Mouse (Mus musculus): Measurements from ENCODE around the gene Tecpr2.
"Not testable (repeated sequence)": the region's sequence is repeated elsewhere in the genome, so short reads cannot be mapped to it uniquely, and the experiment has no call there.

The Tecpr2 gene

DNA sequence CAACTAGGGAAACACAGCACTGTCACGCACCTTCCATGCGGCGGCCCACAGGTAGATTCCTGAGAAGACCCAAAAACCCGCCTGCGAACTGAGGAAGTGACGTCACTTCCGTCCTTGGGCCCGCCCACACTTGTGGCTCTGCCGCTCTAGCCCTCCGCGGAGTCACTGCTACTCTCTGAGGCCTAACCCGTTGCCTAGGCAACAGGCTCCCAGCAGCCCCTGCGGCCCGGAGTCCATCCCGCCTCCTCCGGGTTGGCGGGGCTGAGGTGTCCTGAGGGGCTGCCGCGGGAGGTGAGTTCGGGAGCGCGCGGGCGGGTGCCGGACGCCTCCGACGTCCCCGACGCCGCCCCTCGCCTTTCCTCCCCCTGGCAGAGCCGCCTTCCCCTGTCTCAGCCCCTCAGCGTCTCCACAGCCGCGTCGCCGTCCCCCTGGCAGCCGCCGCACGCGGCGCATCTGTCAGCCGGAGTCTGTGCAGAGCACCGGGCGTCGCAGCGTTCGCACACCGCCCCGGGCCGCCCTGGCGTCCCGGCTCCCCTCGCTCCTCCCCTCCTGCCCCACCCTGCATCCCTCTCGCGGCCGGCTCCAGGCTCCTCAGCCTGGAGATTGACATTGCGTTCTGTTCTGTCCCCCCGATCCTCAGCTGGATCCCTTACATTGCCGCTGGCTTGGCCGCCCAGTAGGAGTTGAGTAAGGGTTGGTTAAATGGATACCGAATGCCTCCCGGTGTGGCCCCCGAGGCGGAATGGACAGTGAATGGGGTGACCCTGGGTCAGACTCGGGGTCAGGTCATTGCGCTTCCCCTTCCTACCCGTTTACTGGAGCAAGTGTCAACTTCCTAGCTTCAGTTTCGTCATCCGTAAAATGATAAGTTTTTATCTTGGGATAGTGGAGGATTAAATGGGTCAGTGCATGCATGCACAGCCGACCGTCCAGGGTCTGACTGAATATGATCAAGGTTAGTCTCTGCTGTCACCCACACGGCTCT is at the start of gene Tecpr2, which contains the start of gene Cinp:
Tecpr2 (plus strand) TSS at position 229 of the 985 bp plus-strand sequence.
Cinp (minus strand) TSS at position 110 of the 985 bp plus-strand sequence.
- DNase-seq (ENCODE audit: low spot score in 2 of 2), result peak; percentile 95

DNA sequence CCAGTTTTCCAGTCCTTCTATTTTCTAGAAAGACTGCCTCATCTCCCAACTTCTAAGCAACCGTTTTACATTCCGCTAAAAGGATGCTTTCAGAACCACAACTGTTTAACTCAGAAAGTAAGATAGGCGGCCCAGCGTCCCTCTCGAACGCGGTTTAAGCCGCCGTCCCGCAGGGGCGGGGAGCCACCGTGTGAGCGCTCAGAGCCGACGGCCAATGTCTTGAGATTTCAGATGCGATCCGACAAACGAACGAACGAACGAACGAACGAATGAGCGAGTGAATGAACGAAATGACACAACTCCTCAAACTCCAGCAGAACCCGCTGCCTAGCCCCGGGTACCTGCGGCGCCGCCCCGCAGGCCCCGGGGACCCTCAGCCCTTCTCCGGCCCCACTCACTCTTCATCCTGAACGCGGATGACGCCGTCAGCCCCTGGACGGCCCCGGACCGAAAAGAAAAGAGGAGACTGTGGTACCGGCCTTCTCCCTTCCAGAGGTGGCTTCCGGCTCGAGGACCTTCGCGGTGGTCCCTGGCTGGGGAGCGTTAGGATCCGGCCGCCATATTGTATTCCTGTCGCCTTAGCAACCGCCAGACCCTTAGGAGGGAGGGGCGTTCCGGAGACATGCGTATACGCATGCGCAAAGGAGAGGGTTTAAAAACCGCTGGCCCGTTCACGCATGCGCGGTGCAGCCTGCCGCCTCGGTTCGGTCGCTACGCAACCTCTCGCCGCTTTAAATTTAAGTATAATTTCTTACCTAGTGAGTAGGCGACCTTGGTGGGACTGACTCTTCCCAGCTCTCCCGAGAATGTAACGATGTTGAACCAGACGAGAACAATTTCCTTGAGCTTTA is 48.5 kb upstream of the Tecpr2 start, which contains the start of gene Mok:
Mok (minus strand) TSS at position 592 of the 851 bp plus-strand sequence.
- DNase-seq (ENCODE audit: low spot score in 2 of 2), result peak; percentile 92 to 98

DNA sequence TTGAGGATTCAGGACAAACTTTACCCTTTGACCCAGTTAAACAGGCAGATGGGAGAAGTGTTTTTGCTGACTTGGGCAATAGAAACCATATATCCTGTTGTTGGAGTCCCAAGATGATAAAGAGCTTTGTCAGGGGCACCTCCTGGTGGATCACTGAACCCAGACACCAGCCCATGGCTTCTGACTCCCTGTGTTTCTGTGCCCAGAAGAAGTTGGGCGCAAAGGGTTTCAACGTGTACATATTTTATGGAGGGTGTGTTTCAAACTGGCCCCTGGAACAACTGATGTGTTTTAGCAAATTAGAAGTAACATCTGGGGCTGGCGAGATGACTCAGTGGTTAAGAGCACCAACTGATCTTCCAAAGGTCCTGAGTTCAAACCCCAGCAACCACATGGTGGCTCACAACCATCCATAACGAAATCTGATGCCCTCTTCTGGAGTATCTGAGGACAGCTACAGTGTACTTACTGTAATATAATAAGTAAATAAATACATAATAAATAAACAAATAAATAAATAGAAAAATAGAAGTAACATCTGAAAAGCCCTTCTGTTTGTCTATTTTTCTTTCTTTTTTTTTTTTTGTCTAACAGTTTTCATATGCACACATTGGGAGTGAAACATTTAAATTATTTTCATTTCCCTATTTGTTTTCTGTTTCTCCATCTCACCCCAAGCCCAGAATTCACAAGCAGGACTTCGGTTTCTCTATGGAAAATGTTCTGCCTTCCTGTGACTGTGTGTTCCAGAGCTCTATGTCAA is 47.2 kb upstream of the Tecpr2 start:
- no peak for DNase-seq (ENCODE audit: low spot score in 2 of 2)

DNA sequence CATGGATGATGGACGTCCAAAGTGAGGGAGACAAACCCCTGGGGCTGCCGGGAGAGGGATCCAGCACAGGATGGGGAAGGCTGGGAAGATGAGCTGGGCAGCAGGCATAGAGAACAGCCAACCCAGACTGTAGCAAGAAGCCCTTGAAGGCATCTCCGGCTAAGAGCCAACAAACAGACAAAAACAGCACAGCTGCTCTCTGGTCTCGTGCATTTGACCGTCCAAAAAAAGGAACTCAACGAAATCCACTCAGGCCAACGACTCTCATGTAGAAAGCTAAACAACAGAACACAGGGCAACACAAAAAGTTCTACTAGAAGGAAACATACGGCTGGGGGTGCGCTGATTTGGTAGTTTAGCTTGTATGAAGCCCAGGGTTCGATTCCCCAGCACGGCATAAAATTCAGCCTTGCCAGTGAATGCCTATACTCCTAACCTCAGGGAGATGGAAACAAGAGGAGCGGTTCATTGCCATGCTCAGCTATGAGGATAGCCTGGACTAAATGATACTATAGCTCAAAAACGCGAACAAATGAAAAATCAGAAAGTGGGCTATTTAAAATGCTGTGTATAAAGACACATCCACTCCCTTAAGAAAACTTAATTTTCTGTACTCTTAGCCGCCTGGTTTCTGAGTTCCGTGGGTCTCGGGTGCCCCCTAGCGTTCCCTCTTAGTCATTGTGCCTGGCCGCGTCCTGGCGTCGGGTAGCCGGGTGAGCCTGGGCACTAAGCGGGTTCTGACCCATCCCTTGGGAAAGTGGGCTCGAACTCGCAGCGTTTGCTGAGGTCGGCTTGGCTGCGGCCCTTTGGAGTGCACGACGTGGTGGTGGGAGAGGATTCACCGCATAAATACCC is 45.6 kb upstream of the Tecpr2 start:
- DNase-seq (ENCODE audit: low spot score in 2 of 2), result peak; percentile 86 to 96

DNA sequence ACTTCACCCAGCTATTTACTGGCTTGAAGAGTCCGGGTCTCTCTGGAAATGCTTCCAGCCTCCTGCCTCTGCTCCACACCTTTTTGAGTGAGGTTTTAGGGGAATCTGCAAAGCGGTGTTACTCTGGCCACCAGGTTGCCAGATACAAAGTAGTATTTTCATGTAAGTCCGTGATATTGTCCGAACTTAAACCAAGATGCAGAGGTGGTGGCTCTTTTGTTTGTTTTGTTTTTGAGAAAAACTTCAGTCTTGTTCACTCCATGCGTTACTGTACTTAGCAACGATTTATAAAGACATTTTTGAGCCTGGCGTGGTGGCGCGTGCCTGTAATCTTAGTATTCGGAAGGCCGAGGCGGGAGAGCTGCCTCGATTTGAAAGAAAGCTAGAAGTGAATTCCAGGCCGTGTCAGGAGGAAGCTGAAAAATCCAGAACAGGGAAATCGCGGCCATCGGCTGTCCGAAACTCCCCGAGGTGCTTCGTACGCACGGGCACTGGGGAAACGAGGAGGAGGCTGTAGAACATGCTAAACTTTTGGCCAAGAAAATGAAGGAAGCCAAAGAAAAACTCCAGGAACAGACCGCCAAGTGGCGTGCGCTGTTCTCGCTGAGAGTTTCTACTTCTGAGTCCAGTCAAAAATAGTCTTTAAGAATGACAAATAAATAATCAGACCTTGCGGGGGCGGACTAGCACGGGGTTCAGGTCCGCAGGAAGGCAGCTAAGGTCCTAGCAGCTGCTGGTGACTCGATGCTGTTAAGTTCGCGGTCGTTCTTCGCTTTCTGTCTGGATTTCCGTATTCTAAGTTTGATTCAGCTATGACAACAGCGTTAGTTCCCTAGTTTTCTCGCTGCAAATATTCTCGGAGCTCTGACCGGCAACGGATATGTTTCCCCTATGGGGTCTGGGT is 44.6 kb upstream of the Tecpr2 start:
- peak; percentile 32 to 71 for DNase-seq (ENCODE audit: low spot score in 2 of 2)

DNA sequence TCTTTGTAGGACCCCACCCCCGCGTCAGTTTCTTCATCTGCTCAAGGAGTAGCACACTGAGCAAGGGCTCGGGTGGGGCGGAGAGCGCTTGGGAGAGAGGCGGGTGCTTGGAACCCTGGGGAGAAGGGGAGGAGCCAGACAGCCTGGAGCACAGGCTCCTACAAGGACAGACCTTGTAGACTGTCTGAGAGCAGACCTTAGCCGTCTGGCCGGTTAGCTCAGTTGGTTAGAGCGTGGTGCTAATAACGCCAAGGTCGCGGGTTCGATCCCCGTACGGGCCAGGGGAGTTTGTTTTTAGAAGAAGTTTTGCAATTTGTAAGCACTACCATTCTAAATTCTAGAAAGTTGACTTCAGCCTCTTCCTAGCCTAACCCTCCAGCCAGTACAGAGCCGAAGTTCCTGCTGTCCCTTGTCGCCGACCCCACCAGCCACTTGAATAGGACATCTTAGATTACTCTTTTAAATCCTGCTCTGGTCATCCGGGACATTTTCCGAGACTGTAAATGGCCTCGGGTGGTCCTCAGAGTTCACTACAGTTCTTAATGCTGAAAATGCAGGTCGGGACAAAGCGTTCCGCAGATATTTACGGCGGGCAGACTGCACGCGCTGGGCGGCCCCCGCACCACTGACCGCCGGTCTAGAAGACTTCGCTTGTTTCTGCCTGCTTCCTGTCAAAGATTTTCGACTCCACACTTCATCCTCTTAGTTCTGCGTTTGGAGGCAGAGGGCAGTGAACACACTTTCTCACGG is 43.8 kb upstream of the Tecpr2 start:
- peak; percentile 89 to 92 for DNase-seq (ENCODE audit: low spot score in 2 of 2)

DNA sequence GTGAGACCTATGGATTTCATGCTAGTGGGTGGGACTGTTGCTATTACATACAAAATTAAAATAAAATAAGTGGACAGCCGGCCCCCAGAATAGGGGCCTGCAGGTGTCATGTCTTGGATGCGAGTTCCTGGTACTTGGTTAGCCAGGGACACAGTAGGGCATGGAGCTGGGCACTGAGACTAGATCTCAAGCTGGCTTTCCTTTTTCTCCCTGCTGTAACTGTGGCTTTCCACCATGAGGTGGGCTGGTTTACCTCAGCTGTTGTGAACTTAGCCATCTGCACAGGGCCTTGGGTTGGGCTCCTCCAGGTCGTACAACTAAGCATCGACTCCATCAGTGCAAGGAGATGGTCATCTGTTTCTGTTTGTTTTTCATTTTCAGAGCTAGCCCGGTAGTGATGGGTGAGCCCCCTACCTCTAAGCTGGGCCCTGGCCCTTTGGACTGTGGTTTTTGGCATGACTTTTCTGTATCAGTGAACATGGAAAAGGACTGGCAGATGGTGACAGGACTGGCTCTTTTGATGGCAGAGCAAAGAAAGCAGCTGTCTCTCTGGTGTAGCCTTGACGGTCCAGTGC is 42.8 kb upstream of the Tecpr2 start:
- no peak for DNase-seq (ENCODE audit: low spot score in 2 of 2)

DNA sequence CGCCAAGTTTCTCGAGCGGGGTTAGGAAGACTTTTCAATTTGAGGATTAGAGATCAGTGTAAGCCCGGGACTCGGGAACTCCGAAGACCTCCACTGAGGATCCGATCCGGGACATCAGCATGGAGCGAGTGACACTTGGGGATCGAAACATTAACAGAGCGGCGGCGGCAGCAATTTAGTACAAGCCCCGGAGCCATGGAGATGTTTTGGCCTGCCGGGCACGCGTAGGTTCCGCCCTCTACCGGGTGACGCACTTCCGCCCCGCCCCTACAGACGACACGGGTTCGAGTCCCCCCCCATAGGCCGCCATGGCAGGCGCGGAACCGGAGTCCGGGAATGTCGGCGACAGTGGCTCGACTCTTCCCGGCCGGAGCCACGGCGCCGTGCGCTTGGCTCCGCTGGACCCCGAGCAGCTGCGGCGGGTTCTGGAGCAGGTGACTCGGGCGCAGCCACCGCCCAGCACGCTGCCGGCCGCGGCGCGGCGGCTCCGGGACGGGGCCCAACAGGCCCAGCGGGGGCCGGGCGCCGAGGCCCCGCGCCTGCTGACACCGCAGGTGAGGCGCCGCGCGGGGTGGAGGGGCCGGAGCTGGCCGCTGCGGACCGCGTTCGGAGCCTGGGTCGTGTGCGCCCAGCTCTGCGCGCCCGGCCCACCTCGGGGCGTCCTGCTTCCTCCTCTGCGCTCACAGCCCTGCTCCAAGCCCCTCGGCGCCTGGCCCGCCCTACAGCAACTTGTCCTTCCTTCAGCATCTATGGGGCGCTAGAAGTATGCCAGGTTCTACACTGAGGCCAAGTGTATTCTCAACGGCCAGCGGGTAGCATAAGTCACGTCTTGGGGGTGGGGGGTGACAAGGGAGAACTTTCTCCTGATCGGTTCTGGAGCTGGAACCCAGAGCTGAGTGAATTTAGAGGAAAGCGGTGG is 38.8 kb upstream of the Tecpr2 start, which contains the start of gene Zfp839:
Zfp839 (plus strand) TSS at position 244 of the 919 bp plus-strand sequence.
- DNase-seq (ENCODE audit: low spot score in 2 of 2), result peak; percentile 78 to 91

DNA sequence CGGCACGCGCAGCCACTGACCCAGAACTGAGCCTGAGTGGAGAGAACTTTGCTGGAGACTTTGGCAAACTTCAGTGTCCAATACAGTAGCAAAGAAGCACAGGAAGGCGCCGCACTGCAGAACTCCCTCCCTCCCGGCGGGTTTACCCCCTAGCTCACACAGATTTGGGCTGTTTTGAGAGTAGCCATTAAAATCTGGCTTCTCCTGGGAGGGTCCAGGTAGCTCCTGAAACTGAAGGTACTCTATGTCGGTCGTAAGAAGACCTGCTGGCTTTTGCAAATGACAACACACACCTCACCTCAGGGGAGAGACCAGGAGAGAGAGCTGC is 38.2 kb upstream of the Tecpr2 start:
- no peak for DNase-seq (ENCODE audit: low spot score in 2 of 2)

DNA sequence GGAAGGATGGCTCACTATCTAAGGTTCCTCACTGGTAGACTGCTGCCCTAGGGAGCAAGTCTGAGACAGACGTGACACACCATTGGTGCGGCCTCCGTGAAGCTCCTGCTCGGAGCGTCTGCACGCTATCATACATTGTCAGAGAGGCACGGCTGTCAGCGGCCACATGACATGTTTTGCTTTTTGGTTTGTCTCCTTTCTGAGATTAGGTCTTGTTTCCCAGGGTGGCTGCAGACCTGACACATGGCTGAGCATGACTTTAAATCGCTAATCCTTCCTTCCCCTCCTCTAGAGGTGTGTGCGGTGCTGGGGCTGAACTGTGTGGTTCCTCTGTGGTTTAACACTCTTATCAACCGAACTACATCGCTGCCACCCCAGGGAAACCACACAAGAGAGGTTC is 37.6 kb upstream of the Tecpr2 start:
- DNase-seq (ENCODE audit: low spot score in 2 of 2), result no peak

DNA sequence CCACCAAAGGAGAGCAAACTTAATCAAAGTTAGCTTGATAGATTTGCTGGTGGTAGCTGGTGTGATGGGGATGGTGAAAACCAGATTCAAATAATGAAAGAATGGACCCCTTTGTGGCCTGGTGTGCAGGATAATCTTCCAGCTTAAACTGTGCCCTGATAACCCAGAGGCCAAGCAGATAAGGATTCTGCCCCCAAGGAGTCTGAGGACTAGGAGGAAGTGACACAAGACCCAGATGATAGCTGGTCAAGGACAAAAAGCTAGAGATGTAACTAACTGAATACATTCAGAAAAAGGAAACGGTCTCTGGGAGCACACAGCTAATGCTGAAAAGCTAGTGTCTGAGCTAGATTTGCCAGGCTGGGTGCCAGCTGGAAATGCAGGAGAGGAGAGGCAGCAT is 37.1 kb upstream of the Tecpr2 start:
- no peak for DNase-seq (ENCODE audit: low spot score in 2 of 2)

DNA sequence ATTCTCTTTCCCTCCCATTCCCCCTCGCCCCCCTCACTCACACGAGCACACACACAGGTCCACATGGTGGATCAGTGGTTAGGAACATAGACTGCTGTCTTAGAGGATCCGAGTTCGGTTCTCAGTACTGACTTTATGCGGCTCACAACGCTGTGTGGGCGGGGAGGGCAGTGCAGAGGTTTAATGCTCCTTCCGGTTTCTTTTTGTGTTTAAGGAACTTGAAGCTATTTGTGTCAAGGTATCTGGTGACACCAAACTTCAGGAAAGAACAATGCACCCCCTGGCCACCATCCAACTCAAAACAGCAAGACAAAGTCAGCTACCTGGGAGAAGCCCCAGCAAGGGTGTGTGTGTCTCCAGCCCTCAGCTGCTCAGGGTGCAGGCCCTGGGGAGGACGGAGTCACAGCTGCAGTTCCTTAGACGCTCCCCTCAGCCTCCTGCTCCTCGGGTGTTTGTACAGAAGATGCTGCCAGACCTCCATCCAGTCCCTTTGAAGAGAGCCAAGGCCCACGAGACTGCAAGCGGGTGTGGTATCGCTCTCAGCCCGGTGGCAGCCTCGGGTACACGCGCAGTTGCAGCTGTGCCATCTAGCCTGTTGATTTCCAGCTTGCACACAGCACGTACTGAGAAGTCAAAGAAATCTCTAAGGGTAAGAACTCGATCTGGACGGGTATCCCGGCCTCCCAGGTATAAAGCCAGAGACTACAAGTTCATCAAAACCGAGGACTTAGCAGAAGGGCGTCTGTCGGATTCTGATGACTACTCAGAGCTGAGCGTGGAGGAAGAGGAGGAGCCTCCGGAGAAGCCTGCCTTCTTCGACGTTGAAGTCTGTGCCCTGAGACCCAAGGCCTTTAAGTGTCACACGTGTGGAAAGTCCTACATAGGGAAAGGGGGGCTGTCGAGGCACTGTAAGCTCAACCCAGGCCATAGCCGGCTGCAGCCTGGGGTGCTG is 34.0 kb upstream of the Tecpr2 start:
- DNase-seq (ENCODE audit: low spot score in 2 of 2), result no peak

DNA sequence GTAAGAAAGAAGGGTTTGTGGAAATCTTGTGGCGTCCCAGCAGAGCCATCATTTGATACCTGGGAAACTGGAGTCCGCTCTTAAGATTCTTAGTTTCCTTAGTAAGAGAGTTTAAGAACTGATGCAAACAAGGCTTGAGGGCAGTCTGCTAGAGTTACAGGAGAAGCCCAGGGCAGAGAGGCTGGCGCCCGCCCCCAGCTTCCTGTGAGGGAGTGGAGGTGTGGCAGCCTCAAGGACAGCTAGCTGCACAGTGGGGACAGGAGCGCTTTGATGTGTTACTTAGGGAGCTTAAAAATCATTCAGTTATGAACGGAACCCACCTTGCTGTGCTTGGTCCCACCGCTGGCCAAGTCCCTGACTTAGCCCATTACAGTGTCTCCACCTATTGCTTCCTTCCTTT is 31.9 kb upstream of the Tecpr2 start:
- DNase-seq (ENCODE audit: low spot score in 2 of 2), result no peak

DNA sequence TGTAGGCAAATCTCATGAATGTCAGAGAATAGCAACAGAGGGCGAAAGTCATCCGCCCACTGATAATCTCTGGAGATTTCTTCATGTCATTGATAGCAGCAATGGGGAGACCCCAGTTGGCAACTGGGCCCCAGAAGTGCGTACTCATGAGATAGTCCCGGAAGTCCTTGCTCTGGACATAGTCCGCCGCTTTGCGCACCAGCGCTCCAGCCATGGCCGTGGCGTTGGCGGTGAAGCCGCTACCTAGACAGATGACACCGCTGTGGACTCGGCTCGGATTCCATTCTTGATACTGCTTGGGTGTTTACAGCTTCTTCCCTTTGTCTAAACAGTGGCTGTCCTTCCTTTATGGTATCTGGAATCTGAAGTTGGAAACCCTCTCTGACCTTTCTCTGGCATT is 30.4 kb upstream of the Tecpr2 start:
- not testable (repeated sequence) for DNase-seq (ENCODE audit: low spot score in 2 of 2)

DNA sequence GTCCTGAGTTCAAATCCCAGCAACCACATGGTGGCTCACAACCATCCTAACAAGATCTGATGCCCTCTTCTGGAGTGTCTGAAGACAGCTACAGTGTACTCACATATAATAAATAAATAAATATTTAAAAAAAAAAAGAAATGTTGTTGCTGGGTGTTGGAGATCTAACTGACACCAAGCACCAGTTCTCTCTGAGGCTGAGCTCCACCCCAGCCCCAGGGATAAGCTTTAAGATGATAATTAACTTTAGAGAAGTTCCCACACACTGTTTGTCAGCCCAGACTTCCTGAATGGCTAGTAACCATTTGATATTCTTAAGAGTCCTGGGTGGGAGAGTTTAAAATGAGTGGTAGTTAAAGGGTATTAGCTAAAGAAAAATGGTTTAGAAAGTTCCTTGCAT is 28.8 kb upstream of the Tecpr2 start:
- no peak for DNase-seq (ENCODE audit: low spot score in 2 of 2)

DNA sequence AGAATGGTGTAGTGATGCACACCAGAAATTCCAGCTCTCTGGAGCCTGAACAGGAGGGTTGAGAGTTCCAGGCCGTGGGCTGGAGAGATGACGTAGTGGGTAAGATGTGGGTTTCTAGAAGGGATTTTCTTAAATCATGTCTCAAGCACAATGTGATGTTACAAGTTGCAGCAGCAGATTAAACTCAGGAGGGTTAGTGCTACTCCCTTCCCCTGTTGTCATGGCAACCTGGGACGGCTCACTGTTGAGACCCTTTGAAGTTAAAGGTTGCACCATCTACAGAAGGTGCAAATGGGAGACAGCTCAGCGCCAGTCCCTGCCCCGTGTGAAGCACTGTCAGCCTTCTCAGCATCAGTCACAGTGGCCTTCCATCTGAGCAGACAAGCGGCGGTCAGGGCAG is 27.8 kb upstream of the Tecpr2 start:
- DNase-seq (ENCODE audit: low spot score in 2 of 2), result no peak

All from spleen, postnatal 4 days (tissue).